Mouse (Mus musculus) thymus, postnatal 36 days (tissue): ENCODE data around the gene Zfp362.
A peak's percentile ranks its signal among the peaks of the same experiment; 100 is the strongest.

Experiments used
- DNase-seq, 2 experiments: peaks; one replicate each; pipeline ENCODE4 v3.0.0; 2022; ENCODE audit warnings: mixed read lengths in 2 of 2

The Zfp362 gene

GRCm38 (mm10) chr4:128755064-128755463, 50.8 kb downstream of the Zfp362 start, which contains the start of gene A3galt2:
Gene A3galt2 (plus strand): TSS chr4:128755364.
- DNase-seq, result no peak

DNA sequence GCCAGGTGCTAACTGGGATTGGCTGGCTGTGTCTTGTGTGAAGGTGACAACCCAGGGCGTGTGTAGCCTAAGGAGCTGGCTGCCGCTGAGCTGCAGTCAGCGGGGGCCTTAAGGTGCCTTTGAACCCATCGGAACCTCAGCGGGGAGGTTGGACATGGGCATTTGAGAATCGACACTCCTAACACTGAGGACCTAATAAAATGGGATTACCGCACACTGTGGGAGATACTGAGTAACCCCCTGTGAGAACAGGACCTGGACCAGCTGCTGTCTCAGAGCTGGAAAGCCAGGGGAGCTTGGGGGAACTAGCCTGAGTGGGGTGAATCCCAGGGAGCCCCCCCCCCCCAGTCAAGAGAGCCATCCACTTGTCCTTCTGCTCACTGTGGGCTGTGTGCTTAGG, 52.3 kb downstream of the Zfp362 start:
- DNase-seq, result no peak

DNA sequence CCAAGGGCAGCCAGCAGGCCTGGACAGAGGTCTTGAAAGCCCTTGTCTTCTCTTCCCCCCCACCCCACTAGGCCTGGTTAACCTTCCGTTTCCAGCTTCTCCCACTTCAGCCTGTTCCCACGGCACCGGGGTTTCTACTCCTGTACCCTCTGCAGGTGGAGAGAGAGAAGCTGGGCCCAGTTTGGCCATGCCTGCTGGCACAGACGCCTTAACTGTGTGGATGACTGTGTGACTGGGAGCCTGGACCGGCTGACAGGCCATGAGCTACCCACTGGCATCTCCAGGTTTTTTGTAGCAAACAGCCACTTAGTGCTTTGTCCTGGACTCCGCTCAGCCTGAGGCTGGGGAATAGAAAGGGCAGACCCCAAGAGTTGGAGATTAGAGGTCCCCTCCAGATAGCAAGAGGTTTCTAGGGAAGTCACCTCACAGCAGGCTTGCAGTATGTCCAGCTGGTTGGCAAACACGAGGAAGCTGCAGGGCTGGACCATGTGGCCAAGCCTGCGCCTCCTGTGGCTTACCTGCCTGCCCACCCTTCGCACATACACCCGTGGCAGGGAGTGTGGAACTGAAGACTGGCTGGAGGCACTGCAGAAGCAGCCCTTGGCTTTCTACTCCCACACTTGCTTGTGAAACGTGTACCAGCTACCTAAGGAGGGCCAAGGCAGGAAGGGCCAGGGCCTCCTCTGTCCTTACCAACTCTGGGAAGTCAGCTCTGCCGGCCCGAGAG, 53.7 kb downstream of the Zfp362 start:
- DNase-seq, result no peak

GRCm38 (mm10) chr4:128751006-128751405, 54.8 kb downstream of the Zfp362 start:
- no peak for DNase-seq

DNA sequence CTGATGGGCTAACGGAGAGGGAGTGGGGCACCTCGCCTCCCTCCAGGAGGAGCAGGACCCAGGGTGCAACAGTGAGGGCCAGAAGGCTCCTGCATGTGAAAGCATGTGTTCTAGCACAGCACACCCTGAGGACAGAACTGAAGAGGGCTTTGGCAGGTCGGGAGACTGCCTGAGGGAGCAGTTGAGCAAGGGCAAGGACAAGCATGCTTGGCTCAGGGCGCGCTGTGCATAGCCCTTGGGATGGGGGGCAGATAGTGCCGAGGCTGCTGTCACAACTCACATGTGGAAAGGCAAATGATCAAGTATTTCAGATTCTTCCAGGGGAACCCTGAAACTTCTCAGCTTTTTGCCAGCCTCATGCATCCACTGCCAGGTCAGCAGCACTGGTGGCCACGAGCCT, 57.5 kb downstream of the Zfp362 start:
- no peak for DNase-seq

GRCm38 (mm10) chr4:128747614-128748270, 58.1 kb downstream of the Zfp362 start:
- no peak for DNase-seq

- no peak for DNase-seq
Measured at GRCm38 (mm10) chr4:128745160-128745559, 60.7 kb downstream of the Zfp362 start.

- DNase-seq, result no peak
Measured at GRCm38 (mm10) chr4:128743031-128743626, 62.7 kb downstream of the Zfp362 start.

DNA sequence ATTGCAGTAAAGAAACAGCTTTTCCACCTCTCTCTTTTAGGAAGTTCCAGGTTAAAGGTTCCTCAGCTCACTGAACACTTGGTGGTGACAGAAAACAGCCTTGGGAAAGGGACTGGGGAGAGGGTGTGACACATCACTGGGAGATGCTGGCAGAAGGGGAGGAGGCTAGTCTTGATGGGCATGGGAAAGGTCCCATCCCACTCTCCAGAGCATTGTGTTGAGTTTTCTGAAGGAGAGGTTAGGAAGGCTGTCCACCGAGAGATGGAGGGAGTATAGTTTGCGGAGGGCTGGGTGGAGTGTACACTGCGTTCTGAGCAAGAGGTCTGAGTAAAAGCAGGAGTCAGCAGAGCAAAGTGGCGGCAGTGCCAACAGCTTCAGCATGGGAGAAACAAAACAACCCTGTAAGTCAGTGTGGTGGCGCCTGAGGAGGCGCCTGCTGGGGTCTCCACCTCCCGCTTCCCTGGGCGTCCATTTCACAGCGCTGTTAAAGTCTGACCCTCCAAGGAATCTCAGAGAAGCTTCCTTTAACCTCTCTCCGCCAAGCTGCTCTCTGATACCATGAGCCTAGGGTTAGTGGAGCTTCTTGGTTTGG, 63.4 kb downstream of the Zfp362 start:
- no peak for DNase-seq

GRCm38 (mm10) chr4:128741906-128742305, 63.9 kb downstream of the Zfp362 start:
- DNase-seq, result no peak

DNA sequence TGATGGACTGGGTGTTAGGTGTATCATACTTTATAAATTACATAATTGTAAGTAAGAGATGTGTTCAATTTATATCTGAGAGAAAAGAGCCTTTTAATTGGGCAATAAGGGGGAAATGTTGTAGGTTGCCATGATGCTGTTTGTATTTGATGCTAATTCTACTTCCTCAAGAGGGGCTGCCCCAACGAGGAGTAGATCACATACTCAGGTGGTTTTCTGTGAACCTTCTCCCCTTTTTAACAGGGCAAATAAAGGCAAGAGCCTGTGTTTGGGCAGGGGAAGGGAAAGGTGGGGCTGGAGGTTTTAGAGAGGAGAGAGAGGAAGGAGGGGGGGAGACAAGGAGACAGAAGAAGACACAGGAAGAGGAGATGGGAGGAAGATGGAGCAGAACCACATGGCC, 65.0 kb downstream of the Zfp362 start:
- DNase-seq, result no peak

DNA sequence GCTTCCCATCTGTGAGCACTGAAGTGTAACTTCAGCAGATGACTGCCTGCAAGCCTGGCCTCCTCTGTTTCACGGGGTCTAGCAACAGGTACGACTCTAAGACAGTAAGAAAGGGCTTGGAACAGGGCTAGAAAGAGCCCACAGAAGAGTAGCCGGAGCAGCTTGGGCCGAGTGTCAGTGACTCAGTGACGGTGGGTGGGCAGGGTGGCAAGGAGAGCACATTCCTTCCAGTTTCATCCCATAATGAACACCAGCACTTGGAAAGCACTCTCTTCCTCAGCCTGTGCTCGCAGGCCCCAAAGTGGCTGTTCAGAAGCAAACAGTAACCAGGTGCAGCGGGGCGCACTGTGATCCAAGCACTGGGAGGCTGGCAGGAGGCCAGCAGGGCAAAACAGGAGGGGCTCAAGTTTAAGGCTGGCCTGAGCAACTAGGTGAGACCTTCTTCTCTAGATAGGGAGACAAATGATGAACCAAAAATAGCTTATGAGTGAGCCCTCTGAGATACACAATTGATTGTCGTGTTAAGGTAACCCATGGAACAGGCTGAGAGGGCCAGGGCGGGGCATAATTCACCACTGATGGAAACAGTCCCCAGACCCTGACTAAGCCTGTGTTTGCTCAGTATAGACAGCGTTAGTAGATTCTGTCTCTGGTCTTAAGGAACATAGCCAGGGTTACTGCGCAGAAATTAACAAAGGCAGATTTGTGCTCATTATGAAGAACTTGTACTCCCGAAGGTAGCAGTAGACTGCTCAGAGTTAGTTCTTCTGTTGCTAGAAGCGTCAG, 67.8 kb downstream of the Zfp362 start:
- DNase-seq, result no peak

DNA sequence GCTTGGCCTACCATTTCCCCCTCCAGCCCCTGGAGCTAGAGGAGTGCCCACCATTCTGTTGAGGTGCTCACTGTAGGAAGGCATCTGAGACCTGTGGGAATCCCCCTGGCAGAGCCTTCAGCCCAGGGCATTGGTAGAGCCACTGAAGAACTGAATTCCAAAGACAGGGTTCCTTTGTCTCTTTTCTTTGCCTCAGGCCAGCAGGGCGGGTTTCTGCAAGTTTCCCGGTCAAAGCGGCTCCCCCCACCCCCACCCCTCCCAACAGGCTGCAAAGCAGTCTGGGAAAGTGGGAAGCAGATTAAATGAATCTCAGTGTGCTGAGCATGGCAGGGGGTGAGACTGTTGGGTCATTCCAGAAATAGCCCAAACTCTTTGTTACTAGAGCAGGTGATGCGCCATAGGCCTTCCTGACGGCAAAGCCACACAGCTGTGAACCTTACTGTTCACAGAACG, 68.7 kb downstream of the Zfp362 start:
- no peak for DNase-seq

DNA sequence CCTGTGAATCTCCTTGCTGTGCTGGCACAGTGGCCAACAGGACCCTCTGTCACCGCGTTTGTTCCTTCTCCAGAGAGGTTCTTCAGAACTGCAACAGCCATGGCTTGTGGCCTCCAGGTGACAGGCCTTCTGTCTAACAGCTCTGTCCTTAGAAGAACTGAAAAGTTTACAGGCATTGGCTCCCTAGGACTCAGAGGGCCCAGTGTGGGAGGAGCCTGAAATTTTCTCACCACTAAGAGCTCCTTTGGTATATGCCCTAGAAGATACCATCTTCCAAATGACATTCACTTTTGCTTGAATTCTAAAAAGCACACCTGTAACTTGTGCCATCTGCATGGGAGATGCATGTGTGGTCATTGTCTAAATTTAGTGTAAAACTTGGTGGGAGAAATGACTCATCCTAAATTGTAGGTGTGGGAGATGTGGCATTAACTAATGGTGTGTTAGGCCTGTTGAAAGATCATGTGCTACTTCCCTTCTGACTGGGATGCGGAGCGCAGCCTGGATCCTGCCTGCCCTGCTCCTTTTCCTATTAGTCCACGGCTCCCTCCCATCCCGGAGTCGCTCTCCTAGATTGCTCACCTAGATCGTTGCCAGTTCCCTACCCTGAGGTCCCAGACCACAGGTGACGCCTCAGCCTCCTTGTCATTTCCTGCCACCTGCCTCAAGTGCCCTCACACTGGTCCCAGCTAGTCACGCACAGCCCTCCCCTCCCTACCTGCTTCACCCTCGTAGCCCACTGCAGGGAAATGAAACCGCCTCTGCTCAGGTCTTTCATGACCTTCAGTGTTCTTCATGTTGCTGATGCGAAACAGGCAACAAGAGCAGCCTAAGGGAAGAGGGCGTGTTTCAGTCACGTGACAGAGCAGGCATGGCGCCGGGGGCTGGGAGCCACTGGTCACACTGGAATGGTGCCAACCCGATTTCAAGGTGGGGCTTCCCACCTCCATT, 70.8 kb downstream of the Zfp362 start:
- peak; percentile 56 to 71 for DNase-seq

GRCm38 (mm10) chr4:128734217-128734616, 71.6 kb downstream of the Zfp362 start:
- no peak for DNase-seq

- DNase-seq, result no peak
Measured at GRCm38 (mm10) chr4:128733496-128733895, 72.3 kb downstream of the Zfp362 start.

- DNase-seq, result no peak
Measured at GRCm38 (mm10) chr4:128732794-128733193, 73.1 kb downstream of the Zfp362 start.

GRCm38 (mm10) chr4:128730271-128730670, 75.6 kb downstream of the Zfp362 start:
- DNase-seq, result no peak

- DNase-seq, result no peak
Measured at GRCm38 (mm10) chr4:128729709-128730037, 76.2 kb downstream of the Zfp362 start.

GRCm38 (mm10) chr4:128729033-128729708, 76.7 kb downstream of the Zfp362 start:
- DNase-seq, result no peak

DNA sequence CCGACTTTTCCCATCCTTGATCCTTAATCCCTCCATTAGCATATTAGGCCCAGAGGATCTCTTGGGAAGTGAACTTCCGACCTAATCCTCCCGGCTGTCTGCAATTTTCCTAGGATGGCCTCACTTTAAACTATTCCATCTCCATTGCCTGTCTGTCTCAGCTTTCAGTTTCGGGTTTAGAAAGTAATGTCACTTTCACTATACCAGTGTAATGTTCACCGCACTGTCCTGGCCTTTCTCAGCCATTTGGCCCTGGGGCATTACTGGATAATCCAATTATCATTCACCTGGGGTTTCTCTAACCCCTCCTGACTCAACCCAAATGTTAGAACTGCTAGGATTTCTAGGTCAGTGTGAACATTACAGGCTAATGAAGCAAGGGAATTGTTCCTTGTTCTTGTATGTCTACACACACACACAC, 77.4 kb downstream of the Zfp362 start:
- DNase-seq, result no peak
